Mouse (Mus musculus): Measurements from ENCODE around the gene Trmt112. TPM values are rescaled to one million over a fixed set of nuclear protein-coding genes. Genes with fewer than 3 reads are reported as not detected.

Trmt112 gene
- polyA plus RNA-seq, 1 experiment from 2014 or later = 159 TPM

GRCm38 (mm10) chr19:6949532-6949931, 40.0 kb downstream of the Trmt112 start:
- 90% methylated on average over 5 of the region's 5 CpGs for WGBS
- Histone ChIP-seq H3K36me3 (replicated peaks; ENCODE audit: control insufficient read depth, insufficient read depth, low read depth, low read length) (no peaks in the 10 kb centered on the region), H3K4me1 (ENCODE audit: control insufficient read depth, insufficient read depth, low read length) (peaks cover 6% of the 10 kb centered on the region), H3K27me3 (ENCODE audit: control insufficient read depth, insufficient read depth, low read length) (no peaks in the 10 kb centered on the region), H3K9ac (replicated peaks; ENCODE audit: low read length) (no peak overlapping the region), H3K27ac (replicated peaks; ENCODE audit: low read depth, low read length) (no peak overlapping the region), H3K9me3 (replicated peaks; ENCODE audit: control insufficient read depth, low read length) (no peaks in the 10 kb centered on the region), H3K4me3 (ENCODE audit: low read depth, low read length) (no peak overlapping the region), H3K4me2 (ENCODE audit: low read depth, low read length) (no peak overlapping the region)
- no peak for DNase-seq (ENCODE audit: low spot score)
- ATAC-seq (replicated peaks; ENCODE audit: insufficient number of reproducible peaks, low FRiP score, low TSS enrichment, low read depth) = no peak

- DNase-seq (ENCODE audit: low spot score) = no peak
- no peak for ATAC-seq (replicated peaks; ENCODE audit: insufficient number of reproducible peaks, low FRiP score, low TSS enrichment, low read depth)
- Histone ChIP-seq H3K9ac (replicated peaks; ENCODE audit: low read length) (peak overlapping the region; percentile 74), H3K27me3 (ENCODE audit: control insufficient read depth, insufficient read depth, low read length) (no peaks in the 10 kb centered on the region), H3K4me2 (ENCODE audit: low read depth, low read length) (peak overlapping the region; percentile 94), H3K4me3 (ENCODE audit: low read depth, low read length) (peak overlapping the region; percentile 44; the same call in 1 of the 2 replicates), H3K9me3 (replicated peaks; ENCODE audit: control insufficient read depth, low read length) (no peaks in the 10 kb centered on the region), H3K36me3 (replicated peaks; ENCODE audit: control insufficient read depth, insufficient read depth, low read depth, low read length) (no peaks in the 10 kb centered on the region), H3K27ac (replicated peaks; ENCODE audit: low read depth, low read length) (0 out of 2 replicates have a peak overlapping the region, but pooled peaks have one; percentile 64), H3K4me1 (ENCODE audit: control insufficient read depth, insufficient read depth, low read length) (peaks cover 6% of the 10 kb centered on the region)
- 56% methylated on average over 5 of the region's 5 CpGs for WGBS
These were observed 40.5 kb downstream of the Trmt112 start for GRCm38 (mm10) chr19:6949951-6950350.

- ATAC-seq (replicated peaks; ENCODE audit: insufficient number of reproducible peaks, low FRiP score, low TSS enrichment, low read depth) = peak; percentile 55
- Histone ChIP-seq H3K4me2 (ENCODE audit: low read depth, low read length) (peak overlapping the region; percentile 94), H3K9me3 (replicated peaks; ENCODE audit: control insufficient read depth, low read length) (no peaks in the 10 kb centered on the region), H3K4me1 (ENCODE audit: control insufficient read depth, insufficient read depth, low read length) (peaks cover 6% of the 10 kb centered on the region), H3K9ac (replicated peaks; ENCODE audit: low read length) (peak overlapping the region; percentile 74), H3K4me3 (ENCODE audit: low read depth, low read length) (peak overlapping the region; percentile 44), H3K27ac (replicated peaks; ENCODE audit: low read depth, low read length) (peak overlapping the region; percentile 91), H3K36me3 (replicated peaks; ENCODE audit: control insufficient read depth, insufficient read depth, low read depth, low read length) (peaks cover 2% of the 10 kb centered on the region), H3K27me3 (ENCODE audit: control insufficient read depth, insufficient read depth, low read length) (no peaks in the 10 kb centered on the region)
- WGBS = under 1% methylated on average over 28 of the region's 28 CpGs
- DNase-seq (ENCODE audit: low spot score) = peak; percentile 80
These were observed 41.2 kb downstream of the Trmt112 start for GRCm38 (mm10) chr19:6950613-6951153.

GRCm38 (mm10) chr19:6951381-6951968, 42.0 kb downstream of the Trmt112 start:
- Histone ChIP-seq H3K4me1 (ENCODE audit: control insufficient read depth, insufficient read depth, low read length) (peaks cover 6% of the 10 kb centered on the region), H3K4me3 (ENCODE audit: low read depth, low read length) (peak overlapping the region; percentile 44), H3K27ac (replicated peaks; ENCODE audit: low read depth, low read length) (peak overlapping the region; percentile 91), H3K4me2 (ENCODE audit: low read depth, low read length) (peak overlapping the region; percentile 94), H3K9me3 (replicated peaks; ENCODE audit: control insufficient read depth, low read length) (no peaks in the 10 kb centered on the region), H3K27me3 (ENCODE audit: control insufficient read depth, insufficient read depth, low read length) (no peaks in the 10 kb centered on the region), H3K9ac (replicated peaks; ENCODE audit: low read length) (peak overlapping the region; percentile 74), H3K36me3 (replicated peaks; ENCODE audit: control insufficient read depth, insufficient read depth, low read depth, low read length) (peaks cover 3% of the 10 kb centered on the region)
- WGBS = under 1% methylated on average over 35 of the region's 35 CpGs
- DNase-seq (ENCODE audit: low spot score) (peak; percentile 95), ATAC-seq (replicated peaks; ENCODE audit: insufficient number of reproducible peaks, low FRiP score, low TSS enrichment, low read depth) (peak; percentile 75)

- Histone ChIP-seq H3K4me1 (ENCODE audit: control insufficient read depth, insufficient read depth, low read length) (peaks cover 6% of the 10 kb centered on the region), H3K9ac (replicated peaks; ENCODE audit: low read length) (peak overlapping the region; percentile 74), H3K4me3 (ENCODE audit: low read depth, low read length) (peak overlapping the region; percentile 44), H3K36me3 (replicated peaks; ENCODE audit: control insufficient read depth, insufficient read depth, low read depth, low read length) (peaks cover 3% of the 10 kb centered on the region), H3K27ac (replicated peaks; ENCODE audit: low read depth, low read length) (peak overlapping the region; percentile 91), H3K27me3 (ENCODE audit: control insufficient read depth, insufficient read depth, low read length) (no peaks in the 10 kb centered on the region), H3K9me3 (replicated peaks; ENCODE audit: control insufficient read depth, low read length) (no peaks in the 10 kb centered on the region), H3K4me2 (ENCODE audit: low read depth, low read length) (peak overlapping the region; percentile 94)
- ATAC-seq (replicated peaks; ENCODE audit: insufficient number of reproducible peaks, low FRiP score, low TSS enrichment, low read depth) (0 out of 2 replicates have a peak, but pooled peaks have one; percentile 6), DNase-seq (ENCODE audit: low spot score) (peak; percentile 28)
- 2% methylated on average over 31 of the region's 31 CpGs for WGBS
These were observed 42.7 kb downstream of the Trmt112 start for GRCm38 (mm10) chr19:6951994-6952711.

- peaks cover 3% of the 10 kb centered on the region for H3K36me3 ChIP-seq (replicated peaks; ENCODE audit: control insufficient read depth, insufficient read depth, low read depth, low read length)
- H3K9me3 ChIP-seq (replicated peaks; ENCODE audit: control insufficient read depth, low read length) = no peaks in the 10 kb centered on the region
- 0 out of 2 replicates have a peak overlapping the region, but pooled peaks have one; percentile 28 for H3K9ac ChIP-seq (replicated peaks; ENCODE audit: low read length)
- H3K27me3 ChIP-seq (ENCODE audit: control insufficient read depth, insufficient read depth, low read length) = no peaks in the 10 kb centered on the region
- H3K4me3 ChIP-seq (ENCODE audit: low read depth, low read length) = 0 out of 2 replicates have a peak overlapping the region, but pooled peaks have one; percentile 44
- ATAC-seq (replicated peaks; ENCODE audit: insufficient number of reproducible peaks, low FRiP score, low TSS enrichment, low read depth) (no peak), DNase-seq (ENCODE audit: low spot score) (no peak)
- peaks cover 6% of the 10 kb centered on the region for H3K4me1 ChIP-seq (ENCODE audit: control insufficient read depth, insufficient read depth, low read length)
- H3K4me2 ChIP-seq (ENCODE audit: low read depth, low read length) = peak overlapping the region; percentile 94
- WGBS = 23% methylated on average over 3 of the region's 3 CpGs
- H3K27ac ChIP-seq (replicated peaks; ENCODE audit: low read depth, low read length) = peak overlapping the region; percentile 91; the same call in 1 of the 2 replicates
These were observed 43.2 kb downstream of the Trmt112 start for GRCm38 (mm10) chr19:6952712-6953037.

GRCm38 (mm10) chr19:6954046-6954445, 44.5 kb downstream of the Trmt112 start:
- Histone ChIP-seq H3K27me3 (ENCODE audit: control insufficient read depth, insufficient read depth, low read length) (no peaks in the 10 kb centered on the region), H3K27ac (replicated peaks; ENCODE audit: low read depth, low read length) (no peak overlapping the region), H3K36me3 (replicated peaks; ENCODE audit: control insufficient read depth, insufficient read depth, low read depth, low read length) (peaks cover 3% of the 10 kb centered on the region), H3K4me2 (ENCODE audit: low read depth, low read length) (no peak overlapping the region), H3K9ac (replicated peaks; ENCODE audit: low read length) (no peak overlapping the region), H3K9me3 (replicated peaks; ENCODE audit: control insufficient read depth, low read length) (no peaks in the 10 kb centered on the region), H3K4me1 (ENCODE audit: control insufficient read depth, insufficient read depth, low read length) (peaks cover 6% of the 10 kb centered on the region), H3K4me3 (ENCODE audit: low read depth, low read length) (no peak overlapping the region)
- DNase-seq (ENCODE audit: low spot score) (no peak), ATAC-seq (replicated peaks; ENCODE audit: insufficient number of reproducible peaks, low FRiP score, low TSS enrichment, low read depth) (no peak)
- 51% methylated on average over 9 of the region's 9 CpGs for WGBS

- H3K27me3 ChIP-seq (ENCODE audit: control insufficient read depth, insufficient read depth, low read length) = no peaks in the 10 kb centered on the region
- no peak for ATAC-seq (replicated peaks; ENCODE audit: insufficient number of reproducible peaks, low FRiP score, low TSS enrichment, low read depth)
These were observed 45.9 kb downstream of the Trmt112 start for GRCm38 (mm10) chr19:6955424-6955823.

More at GRCm38 (mm10) chr19:6955424-6955823, 45.9 kb downstream of the Trmt112 start:
- 83% methylated on average over 7 of the region's 7 CpGs for WGBS
- H3K9me3 ChIP-seq (replicated peaks; ENCODE audit: control insufficient read depth, low read length) = no peaks in the 10 kb centered on the region
- no peak overlapping the region for H3K9ac ChIP-seq (replicated peaks; ENCODE audit: low read length)
- peaks cover 6% of the 10 kb centered on the region for H3K4me1 ChIP-seq (ENCODE audit: control insufficient read depth, insufficient read depth, low read length)
- H3K4me2 ChIP-seq (ENCODE audit: low read depth, low read length) = no peak overlapping the region
- peaks cover 3% of the 10 kb centered on the region for H3K36me3 ChIP-seq (replicated peaks; ENCODE audit: control insufficient read depth, insufficient read depth, low read depth, low read length)
- DNase-seq (ENCODE audit: low spot score) = no peak
- no peak overlapping the region for H3K27ac ChIP-seq (replicated peaks; ENCODE audit: low read depth, low read length)
- no peak overlapping the region for H3K4me3 ChIP-seq (ENCODE audit: low read depth, low read length)

Measured in embryonic facial prominence, embryonic 11.5 days (tissue).